Mouse (Mus musculus): ENCODE measurements around the gene Xpo4. TPM values are rescaled to one million over a fixed set of nuclear protein-coding genes. Genes with fewer than 3 reads are reported as not detected.

Xpo4 gene
- polyA plus RNA-seq, 1 experiment from 2014 or later, result 19.6 TPM

DNA sequence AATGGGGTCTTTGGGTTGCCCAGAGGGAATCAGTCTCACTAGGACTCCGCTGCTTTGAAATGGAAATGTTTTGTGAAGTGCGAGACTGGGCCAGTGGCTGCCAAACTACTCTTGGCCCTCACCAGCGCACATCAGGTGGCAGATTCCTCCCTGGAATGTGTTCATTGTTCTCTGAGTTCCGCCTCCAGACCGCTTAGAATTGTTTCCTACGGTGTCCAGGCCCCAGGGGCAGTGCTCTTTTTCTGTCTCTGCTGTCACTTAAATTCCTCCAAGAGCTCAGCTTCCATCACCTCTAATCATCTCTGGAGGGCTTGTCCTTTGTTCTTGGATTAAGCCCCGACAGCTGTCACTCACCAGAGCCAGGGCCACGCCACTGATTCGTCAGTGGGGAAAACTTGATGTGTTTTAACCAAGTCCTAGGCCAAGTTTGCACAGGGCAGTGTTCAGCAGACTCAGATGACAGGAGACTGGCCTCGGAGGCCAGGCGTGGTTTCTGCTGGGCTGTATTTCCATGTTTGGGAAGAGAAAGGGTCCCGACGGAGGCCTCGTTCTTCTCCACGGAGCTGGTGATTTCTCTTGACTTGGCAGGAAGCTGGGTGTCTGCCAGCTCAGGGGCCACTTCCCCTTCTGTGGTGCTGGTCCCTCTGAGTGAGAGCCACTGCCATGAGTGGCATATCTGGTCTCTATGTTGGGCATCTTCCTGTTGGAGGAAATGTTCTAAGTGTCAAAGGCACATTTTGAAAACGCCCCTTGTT lies 127.8 kb downstream of the Xpo4 start:
- DNase-seq (ENCODE audit: low spot score), result no peak

DNA sequence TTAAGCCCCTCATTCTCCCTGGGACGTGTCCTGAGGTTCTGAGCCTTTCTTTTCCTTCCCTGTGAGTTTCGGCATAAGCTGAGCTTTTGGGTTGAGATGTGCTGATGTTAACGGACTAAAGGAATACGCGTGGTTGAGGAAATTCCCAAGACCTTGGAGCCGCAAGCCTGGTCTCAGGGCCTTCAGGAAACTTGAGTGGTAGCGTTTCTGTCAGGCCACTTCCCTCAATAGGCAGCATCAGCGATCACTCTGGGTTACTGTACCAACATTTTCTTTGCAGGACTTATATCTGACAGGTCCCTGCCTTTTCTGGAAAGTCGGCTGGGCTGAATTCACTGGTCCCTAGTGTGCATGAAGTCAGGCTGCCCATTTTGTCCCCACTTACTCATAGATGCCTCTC lies 128.4 kb downstream of the Xpo4 start:
- no peak for DNase-seq (ENCODE audit: low spot score)

DNA sequence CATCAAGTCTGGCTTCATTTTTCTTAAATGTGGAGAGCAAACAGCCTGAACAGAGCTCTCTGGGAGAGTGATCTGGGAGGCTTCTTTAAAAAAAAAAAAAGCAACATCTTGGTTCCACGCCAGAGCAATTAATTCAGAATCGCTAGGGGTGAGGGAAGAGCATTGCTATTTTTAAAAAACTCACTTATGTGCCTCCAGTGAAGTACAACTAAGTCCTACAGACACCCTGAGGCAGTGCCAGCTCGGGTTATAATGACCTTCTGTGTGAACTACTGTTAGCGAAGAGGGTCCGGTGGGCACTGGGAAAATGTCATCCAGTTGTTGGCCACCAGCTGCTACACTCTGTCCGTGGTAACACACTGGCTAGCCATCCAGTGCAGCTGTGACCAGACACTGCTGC lies 129.6 kb downstream of the Xpo4 start:
- DNase-seq (ENCODE audit: low spot score), result no peak

DNA sequence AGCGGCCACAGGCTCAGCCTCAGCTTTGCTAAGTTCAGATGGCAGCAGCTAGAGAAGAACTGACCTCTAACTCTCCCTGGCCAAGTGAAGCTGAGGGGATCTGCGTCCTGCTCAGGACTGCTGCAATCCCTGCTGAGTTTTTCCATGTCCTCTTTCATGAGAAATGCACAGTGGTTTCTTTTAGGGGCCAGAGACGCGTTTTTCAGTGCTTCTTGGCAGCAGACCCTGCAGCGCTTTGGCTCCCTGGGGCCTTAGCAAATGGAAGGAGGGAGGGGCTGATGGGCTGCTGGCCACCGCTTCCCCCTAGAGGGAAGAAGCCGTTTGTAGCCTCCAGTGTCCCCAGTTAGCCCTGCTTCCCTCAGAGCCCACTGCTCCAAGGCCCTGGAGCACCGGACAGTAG lies 130.3 kb downstream of the Xpo4 start:
- DNase-seq (ENCODE audit: low spot score), result no peak

DNA sequence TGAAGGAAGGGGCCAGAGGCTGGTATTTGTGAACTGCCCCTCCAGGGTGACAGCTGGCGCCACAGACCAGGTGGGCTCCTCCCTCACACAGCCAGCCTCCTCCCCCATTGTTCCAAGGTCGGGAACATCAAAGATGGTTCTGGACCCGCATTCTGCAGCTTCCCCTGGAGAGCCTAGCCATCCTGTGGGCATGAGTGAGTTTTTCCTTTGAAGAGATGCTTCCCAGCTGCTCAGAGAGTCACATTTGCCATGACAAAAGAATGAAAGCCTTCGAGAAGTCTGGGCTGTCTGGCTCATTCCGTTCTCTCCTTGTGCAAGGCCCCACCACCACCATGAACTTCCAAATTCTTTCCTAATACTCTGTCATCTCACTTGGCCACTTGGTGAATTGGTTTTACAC lies 130.9 kb downstream of the Xpo4 start:
- DNase-seq (ENCODE audit: low spot score), result no peak

DNA sequence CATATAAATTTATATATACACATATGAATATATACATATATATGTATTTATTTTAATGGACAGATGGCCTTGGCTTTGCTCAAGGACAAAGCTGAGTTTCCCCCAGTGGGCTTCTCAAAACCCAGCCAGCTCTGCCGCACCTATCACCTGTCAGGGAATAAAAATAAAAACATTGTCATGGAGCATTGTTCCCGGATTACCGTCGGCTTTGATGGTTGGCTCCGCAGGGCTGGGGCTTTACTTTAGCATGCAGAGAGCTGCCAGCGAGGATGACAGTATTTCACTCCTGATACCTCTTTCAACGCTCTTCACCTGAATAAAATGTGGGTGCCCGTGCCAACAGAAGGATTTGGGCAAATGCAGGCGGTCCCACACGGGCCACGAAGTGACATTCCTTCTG lies 131.4 kb downstream of the Xpo4 start:
- no peak for DNase-seq (ENCODE audit: low spot score)

DNA sequence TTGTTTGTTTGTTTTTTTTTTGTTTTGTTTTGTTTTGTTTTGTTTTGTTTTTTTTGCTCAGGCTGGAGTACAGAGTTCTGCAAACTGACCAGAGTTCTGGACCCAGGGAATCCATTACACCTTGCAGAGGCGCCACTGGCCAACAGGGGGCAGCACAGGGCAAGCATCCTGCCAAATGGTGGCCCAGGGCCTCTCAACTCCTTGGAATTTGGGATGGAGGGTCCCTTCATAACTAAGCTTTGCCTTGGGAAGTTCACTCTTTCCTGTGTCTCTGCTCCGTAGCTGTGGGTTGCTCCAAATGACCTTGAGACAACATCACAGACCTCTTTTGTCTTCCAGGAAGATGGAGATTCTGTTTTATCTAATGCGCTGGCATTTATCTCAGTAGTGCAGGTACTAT lies 132.0 kb downstream of the Xpo4 start:
- DNase-seq (ENCODE audit: low spot score), result no peak

DNA sequence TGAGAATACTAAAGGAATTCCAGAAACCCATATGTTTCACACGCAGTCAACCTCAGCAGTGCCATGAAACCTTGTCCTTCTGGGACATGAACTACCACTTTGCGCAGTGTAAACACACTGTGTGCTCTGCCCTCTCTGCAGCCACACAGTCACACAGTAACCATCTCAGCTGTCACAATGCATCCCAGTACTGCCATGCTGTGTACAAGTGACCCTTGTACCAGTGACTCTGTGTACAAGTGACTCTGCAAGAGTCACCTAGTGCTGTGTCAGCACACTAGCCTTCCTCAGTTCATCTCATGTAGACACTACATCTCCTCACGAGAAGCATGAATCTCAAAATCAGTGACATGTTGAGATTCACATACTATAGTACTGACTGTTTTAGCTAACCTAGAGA lies 132.7 kb downstream of the Xpo4 start:
- DNase-seq (ENCODE audit: low spot score), result no peak

DNA sequence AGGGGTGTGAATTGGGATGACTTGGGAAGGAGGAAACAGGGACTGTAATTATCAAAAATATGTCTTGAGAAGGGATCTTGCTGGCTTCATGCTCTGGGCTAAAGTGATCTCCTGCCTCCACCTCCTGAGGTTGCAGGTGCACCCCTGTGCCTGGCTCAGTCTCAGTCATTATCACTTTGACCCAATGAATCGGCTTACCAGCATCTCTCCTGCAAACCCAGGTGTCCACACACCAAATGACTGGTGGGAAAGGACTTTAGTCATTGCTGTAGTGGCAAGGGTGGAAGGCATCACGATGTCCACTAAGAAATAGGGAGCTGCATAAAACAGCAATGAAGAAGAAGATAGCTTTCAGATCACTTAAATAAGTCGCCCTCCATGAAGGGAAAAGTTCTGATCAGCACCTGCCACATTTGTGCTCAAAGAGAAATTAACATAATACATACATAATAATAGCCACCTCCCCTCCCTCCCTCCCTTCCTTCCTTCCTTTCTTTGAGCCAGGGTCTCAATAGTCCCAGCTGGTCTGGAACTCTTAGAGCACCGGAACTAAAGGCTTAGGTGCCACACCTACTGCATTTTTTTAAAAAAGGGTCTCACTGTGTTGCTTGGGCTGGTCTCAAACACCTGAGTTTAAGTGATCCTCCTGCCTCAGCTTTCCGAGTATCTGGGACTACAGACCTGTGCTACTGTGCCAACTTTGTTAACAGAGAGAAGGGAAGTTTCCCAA lies 135.3 kb downstream of the Xpo4 start:
- DNase-seq (ENCODE audit: low spot score), result no peak

DNA sequence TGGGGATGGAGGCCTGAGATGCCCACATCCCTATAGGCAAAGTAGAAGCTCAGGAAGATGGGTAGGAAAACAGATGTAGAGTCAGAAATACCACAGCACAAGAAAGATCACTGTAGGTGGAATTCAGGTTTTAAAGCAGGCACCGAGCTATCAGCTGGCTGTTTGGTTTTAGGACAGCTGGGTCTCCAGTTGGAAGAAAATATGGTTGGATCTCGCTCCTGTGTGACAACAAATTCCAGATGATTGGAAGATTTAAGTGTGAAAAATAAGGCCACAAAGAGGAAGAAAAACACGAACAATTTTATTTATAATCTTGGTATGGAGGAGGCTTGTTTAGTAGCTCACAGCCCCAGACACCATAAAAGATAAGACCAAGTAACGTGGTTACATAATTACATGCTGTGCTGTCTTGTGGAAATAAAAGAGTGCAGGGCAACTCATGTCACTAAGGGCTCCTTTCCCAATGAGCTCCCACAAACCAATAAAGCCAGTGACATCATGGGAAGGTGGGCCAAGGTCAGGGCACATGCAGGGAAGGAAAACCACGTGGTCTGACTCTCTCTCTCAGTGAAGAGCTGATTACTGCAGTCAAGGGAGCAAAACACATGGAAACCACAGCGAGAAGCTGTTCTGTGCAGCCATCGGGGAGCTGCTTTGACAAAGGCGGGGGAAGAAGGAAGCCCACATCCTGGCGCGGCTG lies 136.0 kb downstream of the Xpo4 start:
- no peak for DNase-seq (ENCODE audit: low spot score)

DNA sequence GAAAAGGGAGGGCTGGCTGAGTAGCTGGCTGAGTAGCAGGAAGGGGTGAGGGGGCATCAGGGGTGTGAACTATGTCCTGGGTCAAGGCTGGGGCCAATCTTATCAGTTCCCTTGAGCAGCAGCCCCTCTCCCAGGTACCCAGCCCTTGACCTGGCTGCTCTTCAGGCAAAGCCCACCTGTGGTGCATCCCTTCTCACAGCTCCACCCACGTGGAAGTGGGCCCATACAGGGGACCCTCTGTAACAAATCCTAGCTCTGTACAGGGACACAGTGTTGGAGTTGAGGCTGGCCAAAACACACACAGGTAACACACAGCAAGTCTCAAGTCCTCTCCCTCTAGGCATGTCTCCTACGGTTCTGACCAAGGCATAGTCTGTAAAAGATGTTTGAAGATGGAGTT lies 137.6 kb downstream of the Xpo4 start:
- DNase-seq (ENCODE audit: low spot score), result no peak

Other genes with a start within 250 kb of the Xpo4 start
- gene Ift88, start 241.4 kb downstream of the Xpo4 start, polyA plus RNA-seq (2015; fragmentation: Nextera tagmentation; extraction: Ambion mirVana), result 9.9 and 11.0 TPM in 2 replicates
- 1.2 and 1.4 TPM in 2 replicates for gene Il17d, start 140.7 kb downstream of the Xpo4 start, polyA plus RNA-seq (2015; fragmentation: Nextera tagmentation; extraction: Ambion mirVana)
- gene Eef1akmt1, start 93.8 kb downstream of the Xpo4 start, polyA plus RNA-seq (2015; fragmentation: Nextera tagmentation; extraction: Ambion mirVana), result 100 and 117 TPM in 2 replicates
- not detected in 2 replicates for gene Gm49361, start 80.7 kb upstream of the Xpo4 start, polyA plus RNA-seq (2015; fragmentation: Nextera tagmentation; extraction: Ambion mirVana)
- 4.7 and 4.9 TPM in 2 replicates for gene Lats2, start 93.0 kb upstream of the Xpo4 start, polyA plus RNA-seq (2015; fragmentation: Nextera tagmentation; extraction: Ambion mirVana)
- 18.5 and 18.7 TPM in 2 replicates for gene Sap18, start 132.8 kb upstream of the Xpo4 start, polyA plus RNA-seq (2015; fragmentation: Nextera tagmentation; extraction: Ambion mirVana)
- 24.8 and 29.6 TPM in 2 replicates for gene Ska3, start 160.8 kb upstream of the Xpo4 start, polyA plus RNA-seq (2015; fragmentation: Nextera tagmentation; extraction: Ambion mirVana)
- 334 and 346 TPM in 2 replicates for gene Mrpl57, start 160.8 kb upstream of the Xpo4 start, polyA plus RNA-seq (2015; fragmentation: Nextera tagmentation; extraction: Ambion mirVana)
- 48.6 and 62.0 TPM in 2 replicates for gene Zdhhc20, start 224.8 kb upstream of the Xpo4 start, polyA plus RNA-seq (2015; fragmentation: Nextera tagmentation; extraction: Ambion mirVana)